Mouse (Mus musculus): ENCODE results near the gene Aak1.
A peak's percentile ranks its signal among the peaks of the same experiment; 100 is the strongest.

Aak1 gene

DNA sequence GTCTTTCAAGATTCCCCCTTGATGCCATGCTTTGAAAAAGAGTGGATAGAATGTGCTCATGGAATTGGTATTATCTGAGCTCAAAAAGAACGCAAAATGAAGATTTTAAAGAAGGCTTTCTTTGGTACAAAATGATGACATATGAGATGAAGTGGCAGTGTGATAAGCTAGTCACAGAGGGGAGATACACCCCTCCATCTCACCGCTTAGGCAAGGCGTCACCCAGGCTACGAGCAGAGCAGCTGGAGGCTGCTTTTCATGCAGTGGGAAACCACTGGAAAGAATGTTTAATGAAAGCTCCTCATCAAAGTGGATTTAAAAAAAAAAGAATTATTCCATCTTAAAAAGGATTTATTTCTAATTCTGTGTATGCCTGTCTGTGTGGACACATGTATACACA, 37.5 kb downstream of the Aak1 start:
- no peak for DNase-seq (ENCODE audit: low spot score in 2 of 2)

DNA sequence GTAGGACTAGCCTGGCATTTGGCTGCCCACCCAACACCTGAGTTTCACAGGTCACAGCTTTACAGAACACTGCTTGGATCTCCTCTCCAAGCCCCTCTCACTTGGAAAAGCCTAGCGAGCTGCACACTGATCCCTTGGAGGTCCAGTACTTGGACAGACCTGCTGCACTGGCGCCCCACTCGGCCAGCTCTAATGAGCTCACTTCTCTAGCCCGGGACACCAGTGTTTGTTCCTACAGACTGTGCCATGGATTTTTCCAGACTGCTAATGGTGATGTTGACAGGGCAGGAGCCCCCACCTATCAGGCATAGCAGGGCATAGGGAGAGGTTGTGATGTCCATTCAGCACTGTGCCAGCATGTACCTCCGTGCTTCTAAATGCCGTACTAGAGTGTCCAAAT, 48.2 kb downstream of the Aak1 start:
- DNase-seq (ENCODE audit: low spot score in 2 of 2) = no peak

DNA sequence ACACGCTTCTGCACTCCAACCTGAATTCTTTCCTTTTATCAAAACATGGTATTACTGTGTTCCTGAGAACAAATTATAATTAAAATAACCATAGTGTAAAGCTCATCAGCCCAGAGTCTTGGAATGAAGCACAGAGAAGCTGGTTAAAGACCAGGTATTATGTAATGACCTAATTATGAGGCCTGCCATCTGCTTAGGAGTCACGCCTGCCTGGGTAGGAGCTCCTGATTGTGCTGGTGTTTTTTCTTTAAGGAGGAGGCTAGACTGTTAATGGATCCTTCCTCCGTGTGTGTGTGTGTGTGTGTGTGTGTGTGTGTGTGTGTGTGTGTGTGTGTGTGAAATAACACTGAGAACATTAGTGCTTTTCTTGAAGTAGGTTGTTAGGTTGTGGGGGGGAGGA, 49.7 kb downstream of the Aak1 start:
- no peak for DNase-seq (ENCODE audit: low spot score in 2 of 2)

DNA sequence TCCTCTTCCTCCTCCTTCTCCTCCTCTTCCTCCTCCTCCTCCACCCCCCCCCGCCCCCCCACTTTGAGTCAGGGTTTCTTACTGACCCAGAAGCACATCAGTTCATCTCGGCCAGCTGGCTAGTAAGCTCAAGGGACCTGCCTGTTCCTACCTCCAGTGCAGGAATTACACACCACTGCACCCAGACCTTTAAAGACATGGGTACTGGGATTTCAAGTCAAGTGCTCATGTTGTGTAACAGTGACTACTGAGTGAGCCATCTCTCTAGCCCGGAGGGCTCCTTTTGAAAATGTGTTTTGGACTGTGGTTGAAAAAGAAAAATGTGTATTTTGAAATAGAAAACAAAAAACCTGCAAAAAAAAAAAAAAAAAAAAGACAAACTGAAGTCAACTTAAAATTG, 50.6 kb downstream of the Aak1 start:
- no peak for DNase-seq (ENCODE audit: low spot score in 2 of 2)

DNA sequence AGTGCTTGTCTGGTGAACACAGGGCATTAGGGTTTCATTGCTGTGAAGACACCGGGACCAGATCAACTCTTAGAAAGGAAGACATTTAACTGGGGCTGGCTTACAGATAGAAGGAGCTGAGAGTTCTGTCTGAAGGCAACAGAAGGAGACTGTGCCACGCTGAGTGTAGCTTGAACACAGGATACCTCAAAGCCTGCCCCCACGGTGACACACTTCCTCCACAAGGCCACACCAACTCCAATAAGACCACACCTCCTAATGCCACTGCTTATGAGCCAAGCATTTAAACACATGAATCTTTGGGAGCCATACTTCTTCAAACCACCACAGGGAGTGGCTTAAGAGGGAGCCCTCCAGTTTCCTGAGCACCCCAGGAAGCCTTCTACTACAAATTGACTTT, 51.2 kb downstream of the Aak1 start:
- DNase-seq (ENCODE audit: low spot score in 2 of 2) = no peak

DNA sequence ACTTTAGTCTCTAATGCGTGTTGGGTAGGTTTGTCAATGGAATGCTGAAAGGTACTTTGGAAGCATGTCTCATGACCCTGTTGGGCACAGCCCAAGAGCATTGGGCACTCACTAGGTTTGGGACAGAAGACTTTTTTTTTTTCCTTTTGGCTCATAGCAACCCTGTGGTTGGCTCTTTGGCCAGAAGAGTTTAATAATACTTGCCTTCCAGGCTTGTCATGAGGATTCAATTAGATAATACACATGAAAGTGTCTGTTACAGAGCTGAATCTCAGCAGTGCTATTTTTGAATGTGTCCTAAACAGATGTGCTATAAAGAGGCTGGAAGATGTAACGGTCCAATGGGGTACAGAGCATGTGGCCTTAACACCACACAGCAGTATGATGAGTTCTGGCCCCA, 56.2 kb downstream of the Aak1 start:
- DNase-seq (ENCODE audit: low spot score in 2 of 2) = no peak

DNA sequence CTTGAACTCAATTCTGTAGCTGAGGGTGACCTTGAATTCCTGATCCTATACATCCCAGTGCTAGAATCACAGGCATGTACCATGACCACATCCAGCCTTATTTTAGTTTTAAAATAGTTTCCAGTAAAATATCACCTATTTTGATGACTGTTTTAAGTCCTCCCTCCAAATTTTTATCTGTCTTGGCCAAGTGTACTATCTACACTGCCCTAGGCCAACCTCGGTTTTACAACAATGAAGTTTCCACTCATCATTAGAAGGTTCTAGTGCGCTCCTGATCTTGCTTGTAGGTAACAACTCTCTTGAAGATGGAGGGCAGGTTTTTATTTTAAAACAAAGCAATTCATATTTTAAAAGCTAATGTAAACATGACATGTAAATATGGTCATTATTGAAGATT, 57.9 kb downstream of the Aak1 start:
- DNase-seq (ENCODE audit: low spot score in 2 of 2) = no peak

DNA sequence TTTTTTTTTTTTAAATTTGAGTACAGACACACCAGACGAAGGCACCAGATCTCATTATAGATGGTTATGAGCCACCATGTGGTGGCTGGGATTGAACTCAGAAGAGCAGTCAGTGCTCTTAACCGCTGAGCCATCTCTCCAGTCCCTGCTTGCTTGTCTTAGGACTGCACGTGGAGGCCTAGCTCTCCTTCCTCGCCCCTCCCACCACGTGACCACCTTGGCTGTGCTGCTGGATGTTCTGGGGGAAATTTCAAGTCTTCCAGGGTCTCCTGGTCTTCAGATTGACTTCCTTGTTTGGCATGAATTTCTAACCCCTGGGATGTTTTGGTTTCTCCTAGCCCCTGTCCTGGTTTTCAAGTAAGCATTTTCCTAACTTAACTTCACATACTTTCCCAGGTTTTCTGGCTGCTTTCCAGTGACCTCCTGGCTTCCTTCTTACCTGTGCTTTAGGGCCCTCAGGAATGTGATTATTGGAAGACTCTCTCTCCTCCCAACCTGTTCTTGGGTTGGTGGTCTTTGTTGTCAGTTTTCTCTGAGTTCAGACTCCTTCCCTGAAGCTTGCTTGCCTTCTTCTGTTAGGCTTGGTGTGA, 59.3 kb downstream of the Aak1 start:
- DNase-seq (ENCODE audit: low spot score in 2 of 2) = no peak

DNA sequence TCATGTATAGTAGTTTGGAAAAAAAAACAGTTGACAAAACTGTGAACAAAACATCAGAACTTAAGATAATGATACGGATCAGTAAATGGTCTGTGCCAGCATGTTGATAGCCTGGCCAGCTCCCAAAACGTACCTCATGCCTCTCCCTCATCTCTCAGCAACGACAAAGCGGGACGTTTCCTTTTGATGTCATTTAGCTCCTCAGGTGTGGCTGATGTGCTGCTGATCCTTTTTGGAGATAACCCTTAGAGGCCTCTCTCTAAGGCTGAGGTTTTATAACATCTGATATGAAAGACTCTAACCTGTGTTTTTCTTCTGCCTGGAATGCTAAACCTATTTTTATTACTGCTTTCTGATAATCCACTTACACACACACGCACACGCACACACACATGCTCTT, 60.6 kb downstream of the Aak1 start:
- DNase-seq (ENCODE audit: low spot score in 2 of 2) = no peak

DNA sequence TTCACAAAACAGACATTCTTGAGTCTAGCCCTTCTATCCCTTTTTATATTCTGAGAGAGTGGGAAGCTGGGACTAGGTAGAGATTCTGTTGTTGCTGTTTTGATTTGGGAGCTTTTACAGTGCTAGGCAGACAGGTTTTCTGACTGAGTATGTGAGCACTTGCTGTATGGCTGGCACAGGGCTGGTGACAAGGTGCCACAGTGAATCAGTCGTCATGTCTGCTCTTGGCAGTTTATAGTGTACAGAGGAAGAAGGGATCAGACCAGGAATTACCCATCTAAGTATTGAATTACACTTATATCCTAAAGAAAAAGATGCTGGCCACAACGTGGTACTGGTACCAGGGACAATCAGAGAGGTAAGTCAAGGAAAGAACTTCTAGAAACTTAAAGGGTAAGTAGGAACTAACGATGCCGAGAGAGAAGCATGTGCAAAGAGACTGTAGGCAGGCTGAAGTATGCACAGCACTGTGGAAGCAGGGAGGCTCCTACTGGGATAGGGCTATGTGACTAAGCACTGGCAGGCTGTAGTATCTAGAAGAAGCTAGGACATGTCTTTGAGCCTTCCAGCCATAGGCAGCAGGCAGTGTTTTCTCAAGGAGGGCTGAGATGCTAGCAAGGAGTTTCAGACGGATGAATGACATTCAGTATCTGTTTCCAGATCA, 67.0 kb downstream of the Aak1 start:
- no peak for DNase-seq (ENCODE audit: low spot score in 2 of 2)

DNA sequence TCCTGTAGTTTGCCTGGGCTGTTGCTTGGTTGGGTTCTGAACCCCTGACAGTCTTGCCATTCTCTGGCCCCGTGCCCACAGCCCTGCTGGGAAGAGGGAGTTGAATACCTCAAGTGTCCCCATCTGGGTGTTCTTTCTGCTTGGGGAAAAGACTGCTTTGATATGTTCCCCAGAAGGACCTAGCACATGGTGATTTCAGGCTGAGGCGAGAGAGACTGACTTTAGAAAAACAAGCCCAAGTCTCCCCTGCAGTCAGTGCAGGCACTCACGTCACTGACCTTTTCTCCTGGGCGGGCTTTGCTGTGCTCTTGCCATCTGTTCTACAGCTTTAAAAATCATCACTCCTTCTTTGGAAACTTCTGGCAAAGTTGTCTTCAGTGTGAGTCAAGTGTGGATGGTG, 67.9 kb downstream of the Aak1 start:
- no peak for DNase-seq (ENCODE audit: low spot score in 2 of 2)

DNA sequence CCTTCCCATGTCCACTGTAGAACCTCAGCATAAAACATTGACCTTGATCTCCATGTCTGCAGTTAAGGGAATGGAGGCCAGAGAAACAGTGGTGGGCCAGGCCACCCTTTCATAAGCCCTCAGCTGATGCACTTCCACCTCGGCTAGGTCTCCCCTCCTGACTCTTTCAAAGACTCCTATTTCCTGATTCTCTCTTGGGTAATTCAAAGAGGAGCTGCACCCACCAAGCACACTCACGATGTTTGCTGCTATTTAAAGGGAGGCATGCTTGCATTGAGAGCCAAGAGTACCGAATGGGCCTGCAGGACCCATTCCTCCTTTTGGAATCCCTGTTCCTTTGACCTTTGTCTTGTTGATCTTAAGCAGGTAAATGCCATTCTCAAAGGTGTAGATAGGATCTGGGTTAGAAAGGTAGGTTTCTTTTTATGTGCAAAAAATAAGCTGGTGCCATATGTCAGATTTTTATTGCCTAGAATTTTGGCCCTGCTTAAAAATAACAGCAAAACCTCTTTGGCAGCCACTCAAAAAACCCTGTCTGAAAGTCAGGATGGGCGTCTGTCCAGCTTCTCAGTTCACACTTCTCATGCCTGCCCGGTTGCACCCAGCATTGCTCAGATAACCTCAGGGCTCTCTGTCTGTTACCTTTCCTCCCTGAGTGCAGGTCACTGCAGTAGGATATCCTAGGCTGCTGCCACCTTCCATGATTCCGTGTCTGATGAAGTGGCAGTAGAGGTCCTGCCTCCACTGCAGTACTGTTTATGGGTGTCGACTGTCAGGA, 68.9 kb downstream of the Aak1 start:
- DNase-seq (ENCODE audit: low spot score in 2 of 2) = no peak

DNA sequence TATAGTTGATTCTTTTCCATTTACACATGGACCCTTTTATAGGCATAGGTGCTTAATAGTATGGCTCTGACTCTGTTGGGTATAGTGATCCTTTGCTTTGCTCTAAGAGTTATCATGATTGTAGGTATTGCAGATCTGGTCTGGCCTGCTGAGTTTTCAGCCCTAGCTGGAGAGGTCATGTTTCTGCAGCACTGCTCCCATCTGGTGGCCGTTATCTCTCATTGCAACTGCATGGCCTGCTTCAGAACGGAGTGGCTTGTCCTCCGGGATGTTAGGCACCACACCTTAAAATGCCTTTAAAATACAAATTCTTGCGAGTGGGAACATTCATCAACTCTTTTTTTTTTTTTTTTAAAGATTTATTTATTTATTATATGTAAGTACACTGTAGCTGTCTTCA, 72.6 kb downstream of the Aak1 start:
- peak; percentile 43 to 72 for DNase-seq (ENCODE audit: low spot score in 2 of 2)

DNA sequence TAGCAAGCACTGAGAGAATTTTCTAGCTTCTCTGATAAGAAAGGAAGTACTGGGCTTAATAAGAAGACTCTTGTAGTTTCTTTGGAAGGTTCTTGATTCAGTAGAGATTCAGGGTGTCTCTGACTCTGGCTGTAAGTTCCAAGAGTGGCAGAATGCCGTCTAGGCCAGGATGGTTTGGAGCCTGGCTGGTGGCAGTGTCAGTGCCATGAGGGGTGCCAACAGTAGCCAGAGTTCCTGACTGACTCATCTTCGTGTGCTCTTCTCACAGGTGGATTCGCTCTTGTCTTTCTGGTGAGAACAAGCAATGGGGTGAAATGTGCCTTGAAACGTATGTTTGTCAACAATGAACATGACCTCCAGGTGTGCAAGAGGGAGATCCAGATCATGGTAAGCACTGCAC, 75.4 kb downstream of the Aak1 start:
- DNase-seq (ENCODE audit: low spot score in 2 of 2) = no peak

DNA sequence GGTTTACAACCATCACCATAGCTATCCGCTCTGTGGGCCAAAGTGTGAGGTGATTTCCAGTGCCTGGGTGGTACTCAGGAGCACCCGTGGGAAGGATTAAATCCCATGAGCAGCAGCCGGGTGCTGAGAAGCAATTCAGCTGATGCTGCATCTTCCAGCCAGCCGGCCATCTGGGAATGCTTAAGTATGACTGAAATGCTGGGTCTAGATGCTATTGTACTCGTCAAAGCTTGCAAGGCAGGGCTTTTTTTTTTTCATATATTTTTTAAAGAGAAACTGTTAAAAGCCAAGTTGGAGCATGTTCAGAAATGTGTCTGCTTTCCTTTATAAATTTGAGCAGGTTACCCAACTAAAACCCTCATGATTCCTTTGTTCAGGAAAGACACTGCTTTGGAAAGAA, 85.2 kb downstream of the Aak1 start:
- no peak for DNase-seq (ENCODE audit: low spot score in 2 of 2)

DNA sequence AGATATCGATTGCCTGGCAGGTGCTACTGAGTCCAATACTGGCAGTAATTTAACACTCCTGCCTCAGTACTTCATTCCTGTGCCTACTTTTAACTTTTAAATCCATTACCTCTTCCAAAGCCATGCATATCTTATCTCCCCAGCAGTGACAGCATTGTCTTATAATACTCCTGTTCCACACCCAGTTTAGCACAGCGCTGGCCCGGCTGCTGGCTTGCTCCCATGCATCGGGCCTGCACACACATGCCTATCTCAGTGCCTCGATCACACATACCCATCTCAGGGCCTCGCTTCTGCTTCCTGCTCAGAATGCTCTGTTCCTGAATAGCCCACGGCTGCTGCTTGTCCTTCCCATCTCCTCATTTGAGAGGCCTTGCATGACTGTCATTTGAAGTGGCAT, 90.5 kb downstream of the Aak1 start:
- no peak for DNase-seq (ENCODE audit: low spot score in 2 of 2)

DNA sequence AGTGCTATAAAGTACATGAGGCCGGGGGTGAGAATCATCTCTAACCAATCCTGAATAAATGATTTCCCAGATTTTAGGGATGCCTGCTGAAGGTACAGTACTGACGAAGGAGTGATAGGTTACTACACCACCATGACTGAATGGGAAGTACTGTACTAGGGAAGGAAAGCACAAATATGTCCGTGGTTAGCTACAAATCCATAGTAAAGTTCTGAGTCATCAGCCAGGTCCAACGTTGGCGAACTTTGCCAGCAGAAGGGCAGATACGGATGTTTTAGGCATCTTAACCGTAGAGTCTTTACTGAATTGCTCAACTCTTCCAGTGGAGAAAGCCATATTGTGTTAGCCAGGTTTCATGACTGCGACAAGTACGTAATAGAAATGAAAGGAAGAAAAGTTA, 91.6 kb downstream of the Aak1 start:
- no peak for DNase-seq (ENCODE audit: low spot score in 2 of 2)

DNA sequence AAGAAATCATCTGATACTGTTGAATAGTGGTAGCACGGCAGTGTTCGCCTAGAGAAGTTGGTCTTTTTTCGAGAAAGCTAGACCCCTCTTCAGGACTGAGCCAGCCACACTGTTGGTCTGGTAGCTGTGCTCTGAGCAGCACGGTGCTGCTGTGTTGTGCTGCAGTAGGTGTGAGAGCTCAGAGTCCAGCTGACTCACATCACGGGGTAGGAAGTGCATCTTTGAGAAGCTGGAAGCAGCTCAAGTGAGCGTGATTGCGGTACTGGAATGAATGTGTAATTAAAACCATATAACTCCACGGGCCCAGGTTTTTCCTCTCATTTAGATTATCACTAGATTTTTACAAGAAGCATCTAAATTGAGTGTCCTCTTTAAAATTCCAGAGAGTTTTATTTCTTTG, 97.8 kb downstream of the Aak1 start:
- no peak for DNase-seq (ENCODE audit: low spot score in 2 of 2)

DNA sequence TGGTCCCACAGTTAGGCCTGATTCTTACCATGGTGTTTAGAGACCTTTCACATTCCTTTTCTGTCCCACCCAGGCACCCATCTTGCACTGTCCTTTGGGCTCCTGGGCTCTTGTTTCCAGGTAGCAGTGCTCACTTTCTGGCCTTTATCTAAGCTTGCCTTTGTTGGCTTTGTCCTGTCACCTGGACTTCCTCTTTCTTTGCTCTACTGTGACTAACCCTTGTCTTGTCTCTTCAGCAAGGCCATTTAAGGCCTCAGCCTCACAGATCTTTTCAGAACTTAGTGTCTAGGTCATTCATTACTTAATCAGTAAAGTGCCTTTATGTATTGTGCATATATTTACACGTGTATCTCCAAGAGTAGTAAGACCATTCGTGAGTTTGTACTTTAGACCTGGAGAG, 99.4 kb downstream of the Aak1 start:
- DNase-seq (ENCODE audit: low spot score in 2 of 2) = no peak

DNA sequence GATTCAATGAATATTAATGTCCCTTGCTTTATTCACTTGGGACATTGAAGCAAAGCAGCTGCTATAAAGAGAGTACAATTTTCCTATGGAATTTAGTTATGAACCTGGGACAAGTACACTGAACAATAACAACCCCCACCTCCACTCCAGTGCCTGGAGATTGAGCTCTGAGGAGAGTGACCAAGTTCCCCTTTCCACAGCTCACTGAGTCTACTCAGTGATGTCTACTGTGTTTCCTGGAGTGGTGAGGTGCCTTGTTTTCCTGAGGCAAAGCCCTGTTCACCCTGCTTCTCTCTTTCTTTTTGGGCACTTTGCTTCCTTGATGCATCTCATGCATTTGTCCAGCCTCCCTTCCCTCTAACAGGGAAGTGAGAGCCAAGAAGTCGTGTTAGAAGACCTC, 100.8 kb downstream of the Aak1 start:
- DNase-seq (ENCODE audit: low spot score in 2 of 2) = no peak

DNA sequence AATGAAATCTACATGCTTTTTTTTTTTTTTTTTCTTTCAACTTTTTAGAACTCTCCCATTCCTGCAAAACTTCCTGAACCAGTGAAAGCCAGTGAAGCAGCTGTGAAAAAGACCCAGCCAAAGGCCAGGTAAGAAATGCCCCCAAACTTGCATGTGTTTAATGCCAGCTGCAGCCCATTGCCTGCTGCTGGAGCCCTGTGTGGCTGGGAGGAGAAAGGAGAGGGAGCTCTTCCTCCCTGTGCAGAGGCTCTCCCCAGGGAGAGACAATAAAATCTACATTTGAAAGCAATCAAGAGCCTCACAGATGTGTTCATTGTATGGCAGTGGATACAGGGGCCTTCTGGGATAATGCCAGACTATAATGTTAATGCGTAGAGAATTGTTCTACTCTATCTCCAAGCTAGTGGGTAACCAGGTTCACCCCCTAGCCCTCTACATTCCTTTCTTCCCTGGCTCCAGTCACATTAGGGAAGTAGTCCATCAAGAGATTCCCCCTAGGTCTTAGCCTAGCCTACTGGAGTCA, 101.5 kb downstream of the Aak1 start:
- DNase-seq (ENCODE audit: low spot score in 2 of 2) = no peak

DNA sequence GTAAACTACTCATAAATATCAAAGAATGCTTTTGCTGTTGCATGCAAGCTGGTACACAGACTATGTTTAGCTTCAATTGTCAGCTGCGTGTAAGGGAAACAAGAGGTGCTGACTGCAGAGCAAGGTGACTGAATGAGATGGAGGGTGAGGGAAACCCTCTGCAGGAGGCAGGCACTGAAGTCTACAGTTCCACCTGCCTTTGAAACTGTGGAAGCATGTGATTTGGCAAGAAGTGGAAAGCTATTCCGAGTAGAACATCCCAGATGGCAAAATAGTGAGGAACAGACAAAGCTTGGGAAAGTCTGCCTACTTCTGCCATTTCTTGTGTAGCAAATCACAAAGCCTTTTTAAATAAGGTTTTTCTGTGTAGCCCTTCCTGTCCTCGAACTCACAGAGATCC, 106.4 kb downstream of the Aak1 start:
- no peak for DNase-seq (ENCODE audit: low spot score in 2 of 2)

DNA sequence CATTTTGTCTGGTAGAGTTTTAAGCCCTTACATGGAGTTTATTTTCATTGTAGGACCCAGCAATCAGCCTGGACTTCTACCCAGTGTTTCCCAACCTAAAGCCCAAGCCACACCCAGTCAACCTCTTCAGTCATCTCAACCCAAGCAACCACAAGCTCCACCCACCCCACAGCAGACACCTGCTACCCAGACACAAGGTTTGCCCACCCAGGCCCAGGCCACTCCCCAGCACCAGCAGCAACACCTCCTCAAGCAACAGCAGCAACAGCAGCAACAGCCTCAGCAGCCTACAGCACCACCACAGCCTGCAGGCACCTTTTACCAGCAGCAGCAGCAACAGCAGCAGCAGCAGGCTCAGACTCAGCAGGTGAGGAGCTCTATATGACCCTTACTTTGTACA, 106.9 kb downstream of the Aak1 start:
- no peak for DNase-seq (ENCODE audit: low spot score in 2 of 2)

Data from spleen, postnatal 4 days (tissue).